Mouse (Mus musculus) monocyte, adult 2 months (primary cell): ENCODE data around the gene Dazl.

ENCODE experiments used
- DNase-seq, 2 experiments: peaks; one replicate each; pipeline ENCODE4 v3.0.0; 2022; ENCODE audit warnings: low spot score in 2 of 2, low read depth in 1 of 2

Gene Dazl

GRCm38 (mm10) chr17:50293241-50293731 is at the start of gene Dazl:
Dazl (minus strand) TSS chr17:50293636.
- DNase-seq: no peak

DNA sequence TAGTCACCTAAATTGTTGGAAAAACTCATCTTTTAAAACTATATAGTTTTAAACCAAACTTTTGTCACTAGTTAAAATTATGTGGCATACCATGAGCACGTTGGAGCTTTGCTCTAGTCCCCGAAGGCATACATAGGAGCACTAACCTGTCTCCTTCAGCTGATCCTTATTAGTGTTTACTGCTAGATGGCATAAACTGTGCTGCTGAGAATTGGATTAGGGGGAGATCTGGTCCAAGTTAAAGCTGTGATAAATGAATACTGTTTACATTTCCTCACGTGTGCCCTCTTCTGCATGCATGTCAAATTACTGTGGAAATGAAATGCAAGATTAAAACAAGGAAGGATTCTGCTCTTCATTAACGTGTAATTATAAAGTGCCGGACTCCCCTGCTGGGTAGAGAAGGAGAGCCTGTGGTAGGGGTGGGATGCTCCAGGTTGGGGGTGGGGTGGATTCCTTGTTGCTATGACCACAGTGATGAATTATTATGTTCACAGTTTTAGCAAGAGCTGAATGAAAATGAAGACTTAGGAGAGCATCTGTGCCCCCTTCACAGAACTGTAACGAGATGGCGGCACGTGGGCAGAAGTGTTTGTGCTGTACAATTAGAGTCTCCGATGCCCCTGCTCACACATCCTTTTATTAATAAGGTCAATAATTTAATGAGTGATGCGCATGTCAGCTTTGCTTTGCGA is 48.6 kb upstream of the Dazl start:
- no peak for DNase-seq

GRCm38 (mm10) chr17:50338901-50339300 is 45.5 kb upstream of the Dazl start:
- DNase-seq: no peak

DNA sequence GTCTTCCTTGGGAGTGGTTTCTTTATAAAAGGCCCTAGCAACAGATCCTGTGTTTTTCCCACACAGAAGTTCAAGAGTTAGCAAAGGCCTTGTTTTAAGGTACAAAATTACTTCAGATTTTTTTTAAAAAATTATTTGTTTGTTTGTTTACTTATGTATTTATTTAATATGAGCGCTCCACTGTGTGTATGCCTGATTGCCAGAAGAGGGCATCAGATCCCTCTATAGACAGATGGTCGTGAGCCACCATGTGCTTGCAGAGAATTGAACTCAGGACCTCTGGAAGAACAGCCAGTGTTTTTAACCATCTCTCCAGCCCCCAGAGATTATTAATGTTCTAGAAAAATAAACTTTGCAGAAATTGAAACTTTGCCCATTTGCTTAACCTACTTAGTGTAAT is 42.3 kb upstream of the Dazl start:
- DNase-seq: no peak

DNA sequence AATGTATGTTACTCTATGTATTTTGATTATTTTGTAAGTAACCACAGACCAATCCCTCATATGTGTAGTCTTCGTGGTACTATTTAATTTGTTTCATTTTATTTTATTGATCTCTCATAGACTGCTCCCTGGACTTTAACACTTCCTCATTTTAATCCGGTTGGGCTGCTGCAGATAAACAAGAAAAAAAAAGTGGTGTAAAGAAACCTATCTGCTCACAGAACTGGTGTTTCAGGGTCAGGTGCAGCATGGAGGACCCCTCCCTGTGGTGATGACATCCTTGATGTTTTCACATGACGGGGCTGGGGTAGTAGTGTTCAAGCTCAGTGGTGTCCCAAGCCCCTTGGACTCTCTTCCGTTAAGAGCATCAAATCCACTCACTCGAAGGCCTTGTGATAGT is 41.3 kb upstream of the Dazl start:
- DNase-seq: no peak

GRCm38 (mm10) chr17:50332012-50332300 is 38.5 kb upstream of the Dazl start:
- no peak for DNase-seq

DNA sequence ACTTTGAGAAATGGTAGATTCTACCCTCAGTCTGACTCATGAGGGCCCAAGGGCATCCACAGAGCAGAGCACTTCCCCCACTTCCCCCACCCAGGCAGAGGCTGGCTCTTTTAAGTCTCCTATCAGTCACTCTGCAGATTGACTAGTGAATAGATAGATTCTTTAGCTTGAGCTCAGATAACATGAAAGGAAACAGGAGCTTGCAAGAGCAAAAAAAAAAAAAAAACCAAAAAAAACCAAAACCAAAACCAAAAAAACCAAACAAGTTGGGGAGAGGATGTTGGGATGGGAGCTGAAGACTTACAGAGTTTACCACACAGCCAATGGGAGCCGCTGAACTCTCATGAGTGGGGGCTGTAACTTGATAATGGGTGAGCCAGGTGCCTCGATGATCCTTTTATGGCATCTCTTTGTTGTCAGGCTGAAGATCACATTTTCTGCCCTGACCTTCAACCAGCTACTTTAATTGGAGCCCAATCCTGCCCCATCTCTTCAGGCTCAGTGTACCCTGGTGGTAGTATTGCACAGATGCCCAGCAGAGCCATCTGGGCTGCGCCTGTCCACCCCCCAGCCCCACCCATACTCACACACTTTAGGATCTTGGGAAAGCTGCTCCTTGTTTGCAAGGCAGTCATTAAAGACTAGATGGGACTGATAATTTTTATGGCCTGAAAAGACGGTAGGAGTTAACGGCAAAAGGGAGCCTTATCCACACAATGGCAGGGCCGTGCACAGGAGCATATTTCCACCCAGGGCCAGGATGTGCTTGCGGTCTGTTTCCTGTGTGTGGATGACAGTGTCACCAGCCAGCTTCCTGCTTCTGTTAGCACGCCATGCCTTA is 38.0 kb upstream of the Dazl start:
- DNase-seq: no peak

GRCm38 (mm10) chr17:50330245-50330644 is 36.8 kb upstream of the Dazl start:
- no peak for DNase-seq

- no peak for DNase-seq
These were observed 31.2 kb upstream of the Dazl start for GRCm38 (mm10) chr17:50324658-50325057.

- DNase-seq: no peak
These were observed 25.4 kb upstream of the Dazl start for GRCm38 (mm10) chr17:50318810-50319209.

DNA sequence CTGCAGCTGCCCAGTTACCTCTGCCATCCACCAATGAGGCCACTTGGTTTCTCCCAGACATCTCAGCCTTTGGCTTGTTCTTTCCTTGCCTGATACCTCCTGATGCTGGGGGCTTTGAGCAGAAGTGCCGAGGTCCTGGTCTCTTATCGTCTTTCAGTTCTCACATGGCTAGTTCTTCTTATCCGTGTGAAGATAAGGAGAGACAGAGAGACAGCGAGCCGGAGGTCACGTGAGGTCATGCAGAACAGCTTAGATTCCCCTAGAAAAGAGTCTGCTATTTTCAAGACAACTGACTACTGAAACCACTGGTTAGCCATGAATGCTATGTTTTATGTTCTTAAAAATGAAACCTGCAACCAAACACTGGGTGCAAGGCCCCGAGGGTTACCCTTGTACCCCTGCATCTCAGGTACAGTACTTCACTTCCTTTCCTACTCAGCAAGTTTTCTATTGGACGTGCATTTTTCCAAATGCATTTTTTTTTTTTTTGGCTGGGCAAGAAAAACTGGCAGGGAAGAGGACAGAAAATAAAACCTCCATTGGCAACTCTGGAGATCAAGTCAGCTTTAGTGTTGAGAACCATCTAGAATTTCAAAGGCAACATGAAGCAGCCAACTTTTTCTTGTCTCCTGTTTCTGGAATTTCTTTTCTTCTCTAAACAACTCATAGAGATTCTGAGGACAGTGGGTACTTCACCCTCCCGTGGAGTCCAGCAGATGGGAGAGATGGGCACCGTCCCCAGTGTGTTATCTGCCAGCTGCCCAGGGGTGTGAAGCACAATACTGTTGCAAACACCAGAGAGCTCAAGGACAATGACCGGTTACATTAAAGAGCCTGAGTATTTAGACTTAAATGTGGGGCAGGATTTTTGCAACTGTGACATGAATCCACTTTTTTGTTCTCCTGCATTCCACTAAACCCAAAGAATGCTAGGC is 23.0 kb upstream of the Dazl start:
- no peak for DNase-seq

- no peak for DNase-seq
These were observed 16.8 kb upstream of the Dazl start for GRCm38 (mm10) chr17:50310148-50310802.

DNA sequence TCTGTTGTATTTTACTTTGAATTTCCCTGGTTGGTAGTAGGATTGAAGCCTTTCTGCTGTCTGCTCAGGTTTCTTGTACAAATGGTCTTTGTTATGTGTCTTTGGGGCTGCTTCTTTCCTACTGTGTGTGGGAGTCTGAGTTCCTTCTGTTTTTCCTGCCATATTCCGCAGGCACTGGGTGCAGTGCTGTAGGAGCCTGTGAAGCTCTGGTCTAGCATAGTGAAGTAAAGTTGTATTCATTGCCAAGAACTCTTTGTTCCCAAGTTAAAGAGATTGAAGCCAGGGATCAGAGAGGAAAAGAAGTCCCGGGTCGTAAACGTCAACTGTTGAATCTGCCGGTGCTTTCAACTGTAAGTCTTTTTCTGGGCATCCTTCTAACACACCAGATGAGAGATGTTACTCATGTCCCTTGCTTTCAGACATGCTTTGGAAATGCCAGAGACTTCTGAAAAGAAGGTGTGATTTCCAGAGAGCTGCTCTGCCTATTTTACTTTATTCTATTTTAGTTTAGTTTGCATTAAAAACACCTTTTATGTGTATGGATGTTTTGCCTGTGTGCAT is 16.2 kb upstream of the Dazl start:
- DNase-seq: no peak

DNA sequence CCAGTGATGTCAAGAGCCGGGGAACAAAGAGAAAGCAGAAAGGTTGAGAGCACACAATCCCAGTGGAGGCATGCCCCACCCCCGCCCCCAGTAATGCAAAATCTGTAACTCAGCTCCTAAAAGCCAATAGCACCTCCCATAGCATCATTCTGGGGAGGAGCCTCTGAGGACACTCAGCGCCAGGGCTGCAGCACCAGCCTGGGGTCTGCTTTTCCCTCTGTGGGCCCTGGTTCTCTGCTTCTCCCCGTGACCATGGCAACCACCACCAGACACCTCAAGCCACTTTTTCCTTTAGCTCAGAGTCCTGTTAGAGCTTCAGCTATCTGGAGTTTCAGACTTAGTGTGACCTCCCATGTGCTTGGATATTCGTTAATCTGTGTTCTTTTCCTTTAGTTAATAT is 15.4 kb upstream of the Dazl start:
- no peak for DNase-seq

DNA sequence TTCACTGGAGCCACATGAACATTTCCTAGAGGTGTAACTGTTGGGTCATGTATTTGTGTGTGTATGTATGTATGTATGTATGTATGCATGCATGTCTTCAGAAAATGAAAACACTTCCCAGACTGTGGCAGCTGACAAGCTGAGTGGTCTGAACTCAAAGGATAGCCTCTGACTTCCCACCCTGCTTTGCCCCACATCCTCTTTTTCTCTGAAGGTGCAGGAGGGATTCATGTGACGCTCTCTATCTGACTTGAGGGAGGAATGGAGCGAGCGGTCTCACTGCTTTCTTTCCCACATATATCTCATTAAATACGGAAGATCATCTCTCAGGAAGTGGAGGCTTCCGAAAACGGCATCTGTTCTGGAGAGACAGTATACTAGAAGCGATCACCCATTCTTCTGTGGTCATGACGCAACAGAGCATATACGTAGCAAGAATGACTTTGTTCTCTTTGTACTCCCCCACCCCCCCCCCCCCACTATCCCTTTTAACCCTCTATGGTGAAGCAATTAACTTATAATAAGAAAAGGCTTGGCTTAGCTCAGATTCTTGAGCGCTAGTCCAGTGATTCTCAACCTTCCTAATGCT is 14.7 kb upstream of the Dazl start:
- DNase-seq: no peak

DNA sequence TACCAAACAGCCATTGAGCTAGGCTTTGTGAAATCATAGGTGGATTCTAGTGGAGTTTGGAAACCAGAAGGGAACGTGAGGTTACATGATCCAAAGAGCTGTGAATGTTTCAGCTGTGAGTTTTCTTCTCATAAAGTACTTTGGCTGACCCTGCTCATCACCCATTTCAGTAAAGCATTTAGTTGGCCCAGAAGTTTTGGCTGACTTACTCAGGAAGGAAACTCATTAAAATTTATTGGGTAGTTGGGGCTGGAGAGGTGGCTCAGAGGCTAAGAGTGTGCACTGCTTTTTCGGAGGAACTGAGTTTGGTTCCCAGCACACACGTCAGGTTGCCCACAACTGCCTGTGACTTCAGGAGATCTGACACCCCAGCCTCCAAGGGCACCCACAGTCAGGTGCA is 9.4 kb upstream of the Dazl start:
- no peak for DNase-seq

- no peak for DNase-seq
These were observed 6.9 kb upstream of the Dazl start for GRCm38 (mm10) chr17:50300171-50300841.

DNA sequence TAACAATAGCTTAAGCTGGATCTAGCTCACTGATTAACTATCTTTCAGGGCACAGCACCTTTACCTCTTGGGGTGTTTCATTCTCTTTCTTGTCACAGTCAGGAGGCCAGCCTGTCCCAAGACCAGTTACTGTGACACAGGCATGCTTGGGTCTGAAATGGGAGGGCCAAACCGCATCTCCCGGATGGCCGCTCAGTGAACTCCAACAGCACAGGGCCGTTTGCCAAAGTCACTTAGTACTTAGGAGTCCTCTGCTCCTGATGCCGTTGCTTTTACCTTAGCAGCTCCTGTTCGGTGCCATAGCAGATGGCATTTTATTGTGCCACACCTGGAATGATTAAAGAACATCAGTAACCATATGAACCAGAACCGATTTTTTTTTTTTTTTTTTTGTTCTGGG is 5.4 kb upstream of the Dazl start:
- no peak for DNase-seq

DNA sequence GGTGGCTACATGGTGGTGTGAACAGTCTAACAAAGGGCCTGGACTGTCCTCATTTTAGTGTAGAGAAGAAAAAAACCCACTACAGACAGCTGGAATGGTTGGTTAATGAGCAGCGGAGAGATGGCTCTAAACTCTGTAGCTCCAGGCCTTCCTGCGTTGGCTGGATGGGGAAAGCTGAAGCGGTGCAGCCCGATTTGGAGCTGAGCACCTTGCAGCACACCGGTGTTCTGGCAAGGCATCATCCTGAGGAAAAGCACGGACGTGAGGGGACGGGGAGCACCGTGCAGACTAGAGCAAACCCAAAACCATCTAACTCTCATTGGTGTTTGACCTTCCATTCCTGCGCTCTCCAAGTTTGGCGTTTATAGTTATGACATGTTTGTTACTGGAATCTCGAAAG is 1.3 kb upstream of the Dazl start:
- DNase-seq: no peak

DNA sequence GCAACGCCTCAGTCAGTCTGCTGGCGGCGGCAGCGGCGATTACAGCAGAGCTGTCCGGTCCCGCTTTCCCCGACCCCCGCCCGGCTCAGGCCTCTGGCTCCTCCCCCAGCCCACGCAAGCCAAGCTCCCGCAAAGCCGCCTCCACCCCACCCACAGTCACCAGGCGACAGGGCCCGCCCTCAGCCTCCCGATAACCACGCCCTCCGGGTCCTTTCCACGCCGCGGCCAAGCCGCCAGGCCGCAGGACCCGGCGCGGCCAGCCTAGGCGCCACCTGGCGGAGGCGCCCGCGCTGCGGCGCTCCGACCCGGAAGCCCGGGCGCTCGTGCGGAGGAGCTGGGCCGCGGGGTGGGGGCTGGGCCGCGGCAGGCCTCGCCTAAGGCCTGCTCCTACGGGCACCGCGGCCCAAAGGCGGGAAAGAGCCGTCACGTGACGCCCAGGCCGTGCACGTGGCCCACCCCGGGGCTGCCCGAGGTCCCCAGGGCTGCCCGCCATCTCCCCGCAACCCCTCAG is 720 bp downstream of the Dazl start:
- peak; percentile 79 to 87 for DNase-seq
